In the genomic region with DNA sequence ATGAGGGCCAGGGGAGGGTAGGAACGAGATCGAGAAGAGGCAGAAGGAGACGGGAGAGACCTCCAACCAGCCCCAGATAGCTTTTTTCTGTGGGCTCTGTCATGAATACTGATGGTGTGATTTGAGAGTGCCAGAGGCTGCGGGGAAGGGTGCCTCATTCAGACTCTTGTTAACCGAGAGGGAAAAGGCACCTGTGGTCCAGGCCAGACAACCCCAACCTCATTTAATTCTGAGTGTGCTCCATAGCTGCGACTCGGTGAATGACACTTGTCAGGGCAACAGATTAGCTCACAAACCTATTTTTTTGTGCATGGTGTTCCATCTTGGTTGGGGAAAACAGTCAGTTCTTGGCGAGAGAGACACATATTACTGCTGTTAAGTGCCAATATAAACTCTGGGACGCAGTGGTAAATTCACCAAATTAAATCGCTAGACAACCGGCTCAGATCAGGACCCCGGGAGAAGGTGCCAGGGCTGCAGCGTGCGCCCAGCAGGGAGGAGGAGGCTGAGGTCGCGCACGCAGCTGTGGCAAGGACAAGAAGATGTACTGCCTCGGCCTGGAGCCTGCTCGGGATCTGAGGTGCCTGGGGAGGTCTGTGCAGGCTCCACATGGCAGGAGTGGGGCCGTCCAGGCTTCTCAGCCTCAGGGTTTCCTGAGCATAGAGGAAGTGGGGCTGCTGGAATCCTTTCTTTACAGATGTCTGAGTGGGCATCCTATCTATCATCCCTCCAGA, we compare ENCODE assay signal across 12 mouse cellular contexts.
DNase-seq lines count a peak whose midpoint lies in the region; ATAC-seq and TF ChIP-seq lines count a peak whose summit lies in the region.
"Had no signal": no experiment of that assay in that cellular context is flagged by ENCODE, and none has a peak within 500 bp of the region (broad histone marks: within the 10 kb centered on the region; RNA-seq: fewer than 3 reads in every experiment).

No protein-coding gene starts in this region.

- no peak for TF ChIP-seq CTCF in stomach, postnatal 0 days (IDR thresholded peaks at IDR 0.05; ENCODE audit: low read depth)

- no peak overlapping the region for H3K4me2 ChIP-seq in heart, embryonic 14.5 days (ENCODE audit: low read length)
- H3K4me2 ChIP-seq in heart, embryonic 11.5 days: no peak overlapping the region
- H3K4me2 ChIP-seq in neural tube, embryonic 11.5 days (ENCODE audit: low read depth): no peak overlapping the region
- no peak overlapping the region for H3K4me2 ChIP-seq in midbrain, embryonic 11.5 days
- no peak overlapping the region for H3K4me2 ChIP-seq in stomach, postnatal 0 days (replicated peaks; ENCODE audit: low read depth)

- H3K27me3 ChIP-seq in heart, embryonic 14.5 days (ENCODE audit: control insufficient read depth, insufficient read depth, low read length): no peaks in the 10 kb centered on the region
- H3K27me3 ChIP-seq in heart, embryonic 11.5 days (ENCODE audit: control insufficient read depth, insufficient read depth, low read length): no peaks in the 10 kb centered on the region
- no peaks in the 10 kb centered on the region for H3K27me3 ChIP-seq in neural tube, embryonic 11.5 days (ENCODE audit: control insufficient read depth, insufficient read depth, low read length)
- H3K27me3 ChIP-seq in midbrain, embryonic 11.5 days (ENCODE audit: control insufficient read depth, insufficient read depth, low read length): no peaks in the 10 kb centered on the region
- H3K27me3 ChIP-seq in stomach, postnatal 0 days (ENCODE audit: control insufficient read depth, insufficient read depth, low read length): no peaks in the 10 kb centered on the region

- no peak for ATAC-seq in heart, embryonic 14.5 days (ENCODE audit: insufficient number of reproducible peaks, insufficient read depth, low FRiP score, low read depth)
- no peak for ATAC-seq in heart, embryonic 11.5 days (replicated peaks; ENCODE audit: insufficient number of reproducible peaks, low FRiP score, low TSS enrichment)
- no peak for ATAC-seq in neural tube, embryonic 11.5 days (ENCODE audit: insufficient read depth, low FRiP score, low TSS enrichment)
- no peak; the same call in 1 of the 2 replicates for ATAC-seq in midbrain, embryonic 11.5 days (ENCODE audit: low FRiP score)
- no peak for ATAC-seq in stomach, postnatal 0 days (ENCODE audit: low FRiP score, low TSS enrichment)

- H3K9ac ChIP-seq in heart, embryonic 14.5 days (ENCODE audit: low read length): peak overlapping the region; percentile 38
- no peak overlapping the region for H3K9ac ChIP-seq in heart, embryonic 11.5 days (ENCODE audit: low read depth, low read length)
- no peak overlapping the region for H3K9ac ChIP-seq in neural tube, embryonic 11.5 days (ENCODE audit: low read length)
- H3K9ac ChIP-seq in midbrain, embryonic 11.5 days (ENCODE audit: low read length): no peak overlapping the region
- no peak overlapping the region for H3K9ac ChIP-seq in stomach, postnatal 0 days (ENCODE audit: low read length)

- H3K27ac ChIP-seq in heart, embryonic 14.5 days (replicated peaks in 1 of 2; ENCODE audit: control insufficient read depth in 1 of 2, insufficient read depth in 1 of 2, low read depth in 2 of 2, low read length in 2 of 2): peak overlapping the region in 1 of 2 experiments; percentile 80; a peak in 2 of 4 replicates
- no peak overlapping the region; the same call in 1 of the 2 replicates for H3K27ac ChIP-seq in heart, embryonic 11.5 days (ENCODE audit: low read depth, low read length)
- H3K27ac ChIP-seq in neural tube, embryonic 11.5 days (ENCODE audit: low read depth, low read length): 0 out of 2 replicates have a peak overlapping the region, but pooled peaks have one; percentile 45
- H3K27ac ChIP-seq in midbrain, embryonic 11.5 days (ENCODE audit: low read depth, low read length): peak overlapping the region; percentile 4; the same call in 1 of the 2 replicates
- H3K27ac ChIP-seq in stomach, postnatal 0 days (replicated peaks): no peak overlapping the region
- H3K27ac ChIP-seq: heart, adult 2 months had no signal

- WGBS in heart, embryonic 14.5 days: 66% methylated on average over 20 of the region's 20 CpGs
- 72% methylated on average over 20 of the region's 20 CpGs for WGBS in heart, embryonic 11.5 days (ENCODE audit: insufficient replicate concordance)
- WGBS in neural tube, embryonic 11.5 days: 70% methylated on average over 20 of the region's 20 CpGs
- 68% methylated on average over 20 of the region's 20 CpGs for WGBS in midbrain, embryonic 11.5 days
- WGBS in stomach, postnatal 0 days: 70% methylated on average over 20 of the region's 20 CpGs

- peaks cover 32 to 49% of the 10 kb centered on the region in 2 experiments for H3K4me1 ChIP-seq in heart, embryonic 14.5 days (ENCODE audit: control insufficient read depth in 2 of 2, insufficient read depth in 2 of 2, low read length in 2 of 2)
- H3K4me1 ChIP-seq in heart, embryonic 11.5 days (ENCODE audit: control insufficient read depth, insufficient read depth, low read length): peaks cover 51% of the 10 kb centered on the region
- peaks cover 19% of the 10 kb centered on the region for H3K4me1 ChIP-seq in neural tube, embryonic 11.5 days (ENCODE audit: control insufficient read depth, insufficient read depth, low read length)
- peaks cover 32% of the 10 kb centered on the region for H3K4me1 ChIP-seq in midbrain, embryonic 11.5 days (ENCODE audit: control insufficient read depth, insufficient read depth, low read length)
- H3K4me1 ChIP-seq in stomach, postnatal 0 days (replicated peaks; ENCODE audit: control insufficient read depth, insufficient read depth): peaks cover 6% of the 10 kb centered on the region

- H3K4me3 ChIP-seq in heart, embryonic 14.5 days (ENCODE audit: control insufficient read depth in 1 of 2, insufficient read depth in 1 of 2, low read depth in 1 of 2, low read length in 2 of 2): no peak overlapping the region
- no peak overlapping the region for H3K4me3 ChIP-seq in heart, embryonic 11.5 days (ENCODE audit: low read depth, low read length)
- no peak overlapping the region for H3K4me3 ChIP-seq in neural tube, embryonic 11.5 days (ENCODE audit: low read depth, low read length)
- H3K4me3 ChIP-seq in midbrain, embryonic 11.5 days (ENCODE audit: low read depth, low read length): no peak overlapping the region
- no peak overlapping the region for H3K4me3 ChIP-seq in stomach, postnatal 0 days (ENCODE audit: low read depth, low read length)
- H3K4me3 ChIP-seq: heart, adult 2 months had no signal

- no peak for TF ChIP-seq EP300 in stomach, postnatal 0 days (optimal IDR thresholded peaks at IDR 0.05)

- DNase-seq in neural tube, embryonic 11.5 days (ENCODE audit: low spot score): no peak
- no peak for DNase-seq in neural tube, embryonic 10.5 days (ENCODE audit: extremely low spot score, low spot score)
- DNase-seq in midbrain, embryonic 11.5 days (ENCODE audit: low spot score, missing footprints): no peak
- DNase-seq in stomach, postnatal 0 days (ENCODE audit: low spot score): no peak
- DNase-seq in urinary bladder, postnatal 25 days (ENCODE audit: low spot score): no peak
- DNase-seq in gastrocnemius, postnatal 25 days: no peak
- DNase-seq: adrenal gland, postnatal 36 days; cerebellum, adult 9-10 months; heart, adult 2 months; kidney, adult 9 months had no signal

- no peaks in the 10 kb centered on the region for H3K36me3 ChIP-seq in heart, embryonic 14.5 days (ENCODE audit: control insufficient read depth, insufficient read depth, low read length)
- H3K36me3 ChIP-seq in heart, embryonic 11.5 days (ENCODE audit: control insufficient read depth, insufficient read depth, low read length): no peaks in the 10 kb centered on the region
- H3K36me3 ChIP-seq in neural tube, embryonic 11.5 days (ENCODE audit: control insufficient read depth, insufficient read depth, low read length): no peaks in the 10 kb centered on the region
- H3K36me3 ChIP-seq in midbrain, embryonic 11.5 days (ENCODE audit: control insufficient read depth, insufficient read depth, low read length): 0 out of 2 replicates have a peak, but pooled peaks cover 3% of the 10 kb centered on the region
- no peaks in the 10 kb centered on the region for H3K36me3 ChIP-seq in stomach, postnatal 0 days (ENCODE audit: control insufficient read depth, insufficient read depth, low read length)

- H3K9me3 ChIP-seq in heart, embryonic 14.5 days (ENCODE audit: control insufficient read depth, low read length): no peaks in the 10 kb centered on the region
- H3K9me3 ChIP-seq in heart, embryonic 11.5 days (replicated peaks; ENCODE audit: control insufficient read depth, low read length): no peaks in the 10 kb centered on the region
- H3K9me3 ChIP-seq in neural tube, embryonic 11.5 days (ENCODE audit: control insufficient read depth, low read length): no peaks in the 10 kb centered on the region
- H3K9me3 ChIP-seq in midbrain, embryonic 11.5 days (ENCODE audit: control insufficient read depth, low read length): no peaks in the 10 kb centered on the region
- H3K9me3 ChIP-seq in stomach, postnatal 0 days (ENCODE audit: control insufficient read depth, low read length): no peaks in the 10 kb centered on the region

Comparison
In these comparisons a context has a peak if more than half of its experiments do, and no peak if none do; other contexts are left out.
1. H3K27ac ChIP-seq: peak in neural tube, embryonic 11.5 days (single experiment) and midbrain, embryonic 11.5 days (single experiment); none in heart, embryonic 11.5 days (single experiment) and stomach, postnatal 0 days (single experiment).